Comparison of ENCODE assay signal across 25 mouse cellular contexts in genomic region chr10:69193721-69194120, GRCm38 (mm10). TPM values are rescaled to one million over a fixed set of nuclear protein-coding genes. Genes with fewer than 3 reads are reported as not detected.
A peak's percentile ranks its signal among the peaks of the same experiment; 100 is the strongest.
DNase-seq lines count a peak whose midpoint lies in the region; ATAC-seq and TF ChIP-seq lines count a peak whose summit lies in the region.
"Had no signal": no experiment of that assay in that cellular context is flagged by ENCODE, and none has a peak within 500 bp of the region (broad histone marks: within the 10 kb centered on the region; RNA-seq: fewer than 3 reads in every experiment).

No protein-coding gene starts in this region.

- TF ChIP-seq CTCF in kidney, postnatal 0 days (IDR thresholded peaks at IDR 0.05; ENCODE audit: low read depth): no peak

- ATAC-seq in heart, embryonic 11.5 days (replicated peaks; ENCODE audit: insufficient number of reproducible peaks, low FRiP score, low TSS enrichment): no peak
- peak; percentile 87 for ATAC-seq in kidney, embryonic 15.5 days (replicated peaks; ENCODE audit: low FRiP score)
- ATAC-seq in kidney, postnatal 0 days (replicated peaks; ENCODE audit: low FRiP score, low read depth): peak; percentile 54; the same call in 1 of the 2 replicates
- ATAC-seq in liver, embryonic 11.5 days (replicated peaks; ENCODE audit: low FRiP score): no peak
- ATAC-seq in liver, embryonic 12.5 days: no peak
- ATAC-seq: activated CD4-positive, CD25-positive, alpha-beta regulatory T cell, adult 4 months; CD4-positive, CD25-positive, alpha-beta regulatory T cell, adult 4 months; forebrain, embryonic 13.5 days; Patski had no signal

- H3K4me1 ChIP-seq in heart, embryonic 11.5 days (ENCODE audit: control insufficient read depth, insufficient read depth, low read length): no peaks in the 10 kb centered on the region
- no peaks in the 10 kb centered on the region; the same call in 1 of the 2 replicates for H3K4me1 ChIP-seq in kidney, embryonic 15.5 days
- H3K4me1 ChIP-seq in kidney, postnatal 0 days (replicated peaks; ENCODE audit: insufficient read depth, low read length): no peaks in the 10 kb centered on the region
- no peaks in the 10 kb centered on the region for H3K4me1 ChIP-seq in liver, embryonic 11.5 days (replicated peaks; ENCODE audit: control insufficient read depth, insufficient read depth, low read length)
- no peaks in the 10 kb centered on the region for H3K4me1 ChIP-seq in liver, embryonic 12.5 days
- H3K4me1 ChIP-seq: embryonic facial prominence, embryonic 10.5 days; embryonic facial prominence, embryonic 12.5 days; forebrain, embryonic 13.5 days had no signal

- WGBS in heart, embryonic 11.5 days (ENCODE audit: insufficient replicate concordance): 78% methylated on average over 10 of the region's 10 CpGs
- WGBS in kidney, embryonic 15.5 days: 63% methylated on average over 10 of the region's 10 CpGs
- 65% methylated on average over 10 of the region's 10 CpGs for WGBS in kidney, postnatal 0 days
- 81% methylated on average over 10 of the region's 10 CpGs for WGBS in liver, embryonic 11.5 days
- 70% methylated on average over 10 of the region's 10 CpGs for WGBS in liver, embryonic 12.5 days (ENCODE audit: insufficient replicate concordance)

- no peak overlapping the region for H3K4me2 ChIP-seq in heart, embryonic 11.5 days
- no peak overlapping the region for H3K4me2 ChIP-seq in kidney, embryonic 15.5 days
- no peak overlapping the region for H3K4me2 ChIP-seq in kidney, postnatal 0 days (ENCODE audit: low read length)
- H3K4me2 ChIP-seq in liver, embryonic 11.5 days: no peak overlapping the region
- no peak overlapping the region for H3K4me2 ChIP-seq in liver, embryonic 12.5 days
- H3K4me2 ChIP-seq: embryonic facial prominence, embryonic 12.5 days; forebrain, embryonic 13.5 days had no signal

- H3K9me3 ChIP-seq in heart, embryonic 11.5 days (replicated peaks; ENCODE audit: control insufficient read depth, low read length): no peaks in the 10 kb centered on the region
- H3K9me3 ChIP-seq in kidney, embryonic 15.5 days (replicated peaks): no peaks in the 10 kb centered on the region
- H3K9me3 ChIP-seq in kidney, postnatal 0 days (replicated peaks; ENCODE audit: low read length): no peaks in the 10 kb centered on the region
- no peaks in the 10 kb centered on the region for H3K9me3 ChIP-seq in liver, embryonic 11.5 days (ENCODE audit: control insufficient read depth, low read length)
- no peaks in the 10 kb centered on the region for H3K9me3 ChIP-seq in liver, embryonic 12.5 days (replicated peaks)
- H3K9me3 ChIP-seq: embryonic facial prominence, embryonic 10.5 days; embryonic facial prominence, embryonic 12.5 days; forebrain, embryonic 13.5 days had no signal

- H3K36me3 ChIP-seq in heart, embryonic 11.5 days (ENCODE audit: control insufficient read depth, insufficient read depth, low read length): no peaks in the 10 kb centered on the region
- H3K36me3 ChIP-seq in kidney, embryonic 15.5 days: no peaks in the 10 kb centered on the region
- H3K36me3 ChIP-seq in kidney, postnatal 0 days (ENCODE audit: insufficient read depth, low read length): no peaks in the 10 kb centered on the region
- no peaks in the 10 kb centered on the region for H3K36me3 ChIP-seq in liver, embryonic 11.5 days (ENCODE audit: control insufficient read depth, insufficient read depth, low read length)
- no peaks in the 10 kb centered on the region for H3K36me3 ChIP-seq in liver, embryonic 12.5 days
- H3K36me3 ChIP-seq: embryonic facial prominence, embryonic 10.5 days; embryonic facial prominence, embryonic 12.5 days; G1E had no signal

- peak; percentile 72 for DNase-seq in heart, adult 11 months
- DNase-seq in kidney, adult 18-20 months: no peak
- peak; percentile 57 for DNase-seq in kidney, postnatal 0 days (ENCODE audit: low spot score)
- no peak for DNase-seq in kidney, postnatal 4 days
- peak; percentile 6 for DNase-seq in liver, embryonic 11.5 days (ENCODE audit: low spot score)
- DNase-seq: adrenal gland, adult 8-10 months; adrenal gland, postnatal 14 days; adrenal gland, postnatal 36 days; B cell, adult 2 months; cerebellum, adult 11-12 months; cerebellum, adult 2 months; cerebellum, adult 9-10 months; cerebellum, postnatal 10 days; cerebellum, postnatal 25 days had no signal

- H3K4me3 ChIP-seq in heart, embryonic 11.5 days (ENCODE audit: low read depth, low read length): no peak overlapping the region
- no peak overlapping the region for H3K4me3 ChIP-seq in kidney, embryonic 15.5 days (replicated peaks)
- H3K4me3 ChIP-seq in kidney, postnatal 0 days (replicated peaks; ENCODE audit: low read depth, low read length): no peak overlapping the region
- no peak overlapping the region for H3K4me3 ChIP-seq in liver, embryonic 11.5 days (ENCODE audit: low read depth, low read length)
- no peak overlapping the region for H3K4me3 ChIP-seq in liver, embryonic 12.5 days
- H3K4me3 ChIP-seq: embryonic facial prominence, embryonic 10.5 days; embryonic facial prominence, embryonic 12.5 days; forebrain, embryonic 13.5 days had no signal

- no peaks in the 10 kb centered on the region for H3K27me3 ChIP-seq in heart, embryonic 11.5 days (ENCODE audit: control insufficient read depth, insufficient read depth, low read length)
- H3K27me3 ChIP-seq in kidney, embryonic 15.5 days: no peaks in the 10 kb centered on the region
- no peaks in the 10 kb centered on the region for H3K27me3 ChIP-seq in kidney, postnatal 0 days (ENCODE audit: insufficient read depth, low read length)
- no peaks in the 10 kb centered on the region for H3K27me3 ChIP-seq in liver, embryonic 11.5 days (replicated peaks; ENCODE audit: control insufficient read depth, insufficient read depth, low read length)
- no peaks in the 10 kb centered on the region for H3K27me3 ChIP-seq in liver, embryonic 12.5 days (replicated peaks)
- H3K27me3 ChIP-seq: CH12.LX; embryonic facial prominence, embryonic 12.5 days; forebrain, embryonic 13.5 days; Patski had no signal

- H3K27ac ChIP-seq in heart, embryonic 11.5 days (ENCODE audit: low read depth, low read length): no peak overlapping the region
- no peak overlapping the region for H3K27ac ChIP-seq in kidney, embryonic 15.5 days
- no peak overlapping the region for H3K27ac ChIP-seq in kidney, postnatal 0 days
- no peak overlapping the region for H3K27ac ChIP-seq in liver, embryonic 11.5 days (ENCODE audit: low read depth, low read length)
- H3K27ac ChIP-seq in liver, embryonic 12.5 days: no peak overlapping the region
- H3K27ac ChIP-seq: embryonic facial prominence, embryonic 10.5 days; embryonic facial prominence, embryonic 12.5 days; forebrain, embryonic 13.5 days had no signal

- no peak overlapping the region for H3K9ac ChIP-seq in heart, embryonic 11.5 days (ENCODE audit: low read depth, low read length)
- H3K9ac ChIP-seq in kidney, embryonic 15.5 days: no peak overlapping the region
- H3K9ac ChIP-seq in kidney, postnatal 0 days (ENCODE audit: low read depth, low read length): no peak overlapping the region
- no peak overlapping the region for H3K9ac ChIP-seq in liver, embryonic 11.5 days (ENCODE audit: low read depth, low read length)
- no peak overlapping the region for H3K9ac ChIP-seq in liver, embryonic 12.5 days
- H3K9ac ChIP-seq: embryonic facial prominence, embryonic 12.5 days; forebrain, embryonic 13.5 days had no signal

RNA-seq across cellular contexts. Expression of gene A930033H14Rik, which starts 19.2 kb away (rescaled TPM):
- 1.8 and 2.4 TPM in 2 replicates for polyA plus RNA-seq in heart, embryonic 11.5 days (2014; fragmentation: Nextera tagmentation; extraction: Ambion mirVana)
- polyA plus RNA-seq in kidney, embryonic 15.5 days (2015; fragmentation: Nextera tagmentation; extraction: Ambion mirVana): 2.0 and 2.2 TPM in 2 replicates
- 2.3 and 2.9 TPM in 2 replicates for polyA plus RNA-seq in kidney, postnatal 0 days (2015; fragmentation: Nextera tagmentation; extraction: Ambion mirVana)
- 1.1 and 1.6 TPM in 2 replicates for polyA plus RNA-seq in liver, embryonic 11.5 days (2014; fragmentation: Nextera tagmentation; extraction: Ambion mirVana)
- polyA plus RNA-seq in liver, embryonic 12.5 days (2016; fragmentation: Nextera tagmentation; extraction: Ambion mirVana): 0.81 TPM in 2 replicates
- polyA plus RNA-seq: activated CD4-positive, CD25-positive, alpha-beta regulatory T cell, adult 4 months; CD4-positive, CD25-positive, alpha-beta regulatory T cell, adult 4 months; G1E had no signal

RNA-seq across cellular contexts. Expression of gene Rhobtb1, which starts 42.5 kb away (rescaled TPM):
- polyA plus RNA-seq in heart, embryonic 11.5 days (2014; fragmentation: Nextera tagmentation; extraction: Ambion mirVana): 28.1 and 31.1 TPM in 2 replicates
- 21.8 and 24.9 TPM in 2 replicates for polyA plus RNA-seq in kidney, embryonic 15.5 days (2015; fragmentation: Nextera tagmentation; extraction: Ambion mirVana)
- polyA plus RNA-seq in kidney, postnatal 0 days (2015; fragmentation: Nextera tagmentation; extraction: Ambion mirVana): 23.3 and 24.6 TPM in 2 replicates
- 16.1 and 17.4 TPM in 2 replicates for polyA plus RNA-seq in liver, embryonic 11.5 days (2014; fragmentation: Nextera tagmentation; extraction: Ambion mirVana)
- polyA plus RNA-seq in liver, embryonic 12.5 days (2016; fragmentation: Nextera tagmentation; extraction: Ambion mirVana): 8.8 and 9.0 TPM in 2 replicates
- polyA plus RNA-seq: activated CD4-positive, CD25-positive, alpha-beta regulatory T cell, adult 4 months; CD4-positive, CD25-positive, alpha-beta regulatory T cell, adult 4 months; G1E had no signal

Comparison
In these comparisons a context has a peak if more than half of its experiments do, and no peak if none do; other contexts are left out.
1. DNase-seq: peak in heart, adult 11 months (single experiment), kidney, postnatal 0 days (single experiment) and liver, embryonic 11.5 days (single experiment); none in kidney, adult 18-20 months (single experiment) and kidney, postnatal 4 days (0 of 2).
2. ATAC-seq: peak in kidney, embryonic 15.5 days (single experiment) and kidney, postnatal 0 days (single experiment); none in heart, embryonic 11.5 days (single experiment), liver, embryonic 11.5 days (single experiment) and liver, embryonic 12.5 days (single experiment).